Mouse (Mus musculus) lung, embryonic 15.5 days (tissue): ENCODE data around the gene Gm17606. TPM values are rescaled to one million over a fixed set of nuclear protein-coding genes. Genes with fewer than 3 reads are reported as not detected.

ENCODE experiments used
- ATAC-seq: fragments of 200-750 bp; cut with Nextera tagmentation; 2 replicates; pipeline ENCODE4 v1.8.0; 2017; ENCODE audit warnings: moderate number of reproducible peaks, borderline replicate concordance; ENCODE audit not compliant: low FRiP score, low TSS enrichment; ENCODE audit errors: extremely low read depth
- H3K27ac ChIP-seq: fragments of 300-500 bp; sonication (generic); 2 replicates; pipeline ENCODE4 v1.5.1; 2015; ENCODE audit warnings: moderate library complexity, mild to moderate bottlenecking, inconsistent platforms
- H3K27me3 ChIP-seq: fragments of 300-500 bp; sonication (generic); 2 replicates; pipeline ENCODE4 v1.6.1; 2015; ENCODE audit warnings: inconsistent platforms
- H3K36me3 ChIP-seq: fragments of 300-500 bp; sonication (generic); 2 replicates; pipeline ENCODE4 v1.6.1; 2015; ENCODE audit warnings: inconsistent platforms
- H3K4me1 ChIP-seq: fragments of 300-500 bp; sonication (generic); 2 replicates; pipeline ENCODE4 v1.6.1; 2015; ENCODE audit warnings: inconsistent platforms
- H3K4me2 ChIP-seq: fragments of 300-500 bp; sonication (generic); 2 replicates; pipeline ENCODE4 v1.6.1; 2015; ENCODE audit warnings: inconsistent platforms, mild to moderate bottlenecking, moderate library complexity
- H3K4me3 ChIP-seq: fragments of 300-500 bp; sonication (generic); 2 replicates; pipeline ENCODE4 v1.5.1; 2015; ENCODE audit warnings: mild to moderate bottlenecking, inconsistent platforms
- H3K9ac ChIP-seq: fragments of 300-500 bp; sonication (generic); 2 replicates; pipeline ENCODE4 v1.6.1; 2015; ENCODE audit warnings: inconsistent platforms
- H3K9me3 ChIP-seq: fragments of 300-500 bp; sonication (generic); 2 replicates; pipeline ENCODE4 v1.6.1; 2016; ENCODE audit warnings: inconsistent platforms
- WGBS: fragments of 180-500 bp; shearing (Covaris S2); methylation state at CpG from one replicate; pipeline ENCODE4 v1.1.7; 2015; 5-methylcytosine and 5-hydroxymethylcytosine counted together
- polyA plus RNA-seq: library from polyadenylated mRNA; unstranded; fragments of >200 nt; fragmentation: Nextera tagmentation; extraction: Ambion mirVana; gene quantifications from 2 replicates; pipeline ENCODE4 v1.2.1, GENCODE M21; 2015

Gene Gm17606
- polyA plus RNA-seq, 1 experiment from 2014 or later: not detected

DNA sequence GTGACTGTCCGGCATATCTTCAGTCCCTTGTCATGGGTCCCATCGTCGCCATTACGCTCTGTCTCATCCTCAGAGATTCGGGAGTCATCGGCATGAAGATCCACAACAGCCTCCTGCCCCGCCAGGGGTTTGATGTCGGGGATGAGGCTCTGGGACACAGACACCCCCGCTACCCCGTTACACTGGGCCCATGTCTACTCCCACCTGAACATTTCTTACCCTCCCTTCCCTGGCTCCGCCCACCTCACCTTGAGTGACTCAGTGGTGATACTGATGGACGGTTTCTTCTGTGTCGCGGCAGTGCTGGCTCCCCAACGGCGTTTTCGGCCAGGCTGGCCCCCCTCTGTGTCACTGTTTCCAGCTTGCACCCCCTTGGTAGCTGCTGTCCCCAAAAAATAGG is 5.7 kb downstream of the Gm17606 start:
- Histone ChIP-seq H3K27ac (no peak overlapping the region), H3K4me1 (peaks cover 17% of the 10 kb centered on the region), H3K36me3 (peaks cover 89% of the 10 kb centered on the region), H3K9me3 (no peaks in the 10 kb centered on the region), H3K4me3 (no peak overlapping the region), H3K27me3 (no peaks in the 10 kb centered on the region), H3K9ac (no peak overlapping the region), H3K4me2 (no peak overlapping the region)
- ATAC-seq: no peak
- WGBS: 89% methylated on average over 17 of the region's 17 CpGs

DNA sequence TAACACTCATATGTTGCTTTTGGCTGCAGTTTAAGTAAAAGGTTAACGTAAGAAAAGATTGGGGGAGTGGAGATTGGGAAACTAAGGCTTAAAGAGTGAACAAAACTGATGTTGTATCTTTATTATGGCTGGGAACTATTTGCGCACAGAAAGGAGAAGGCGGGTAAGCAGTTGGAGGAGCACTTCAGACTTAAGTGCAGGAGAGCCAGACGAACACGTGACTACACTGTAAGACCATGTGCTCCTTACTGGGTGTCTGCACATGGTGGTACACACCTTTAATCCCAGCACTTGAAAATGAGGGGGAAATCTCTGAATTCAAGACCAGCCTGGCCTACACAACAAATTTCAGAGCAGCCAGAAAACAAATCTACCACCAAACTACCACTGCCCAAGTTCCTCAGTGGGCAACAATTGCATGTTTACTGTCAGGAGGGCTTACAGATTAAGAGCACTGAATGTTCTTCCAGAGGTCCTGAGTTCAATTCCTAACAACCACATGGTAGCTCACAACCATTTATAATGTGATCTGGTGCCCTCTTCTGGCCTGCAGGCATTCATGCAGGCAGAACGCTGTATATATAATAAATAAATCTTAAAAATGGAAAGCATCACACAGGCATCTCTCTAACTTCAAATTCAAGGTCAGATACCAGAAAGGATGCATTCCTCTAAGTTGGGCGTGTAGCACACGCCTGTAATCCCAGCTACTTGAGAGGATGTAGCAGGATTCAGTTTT is 6.3 kb downstream of the Gm17606 start:
- Histone ChIP-seq H3K36me3 (peaks cover 94% of the 10 kb centered on the region), H3K4me1 (peaks cover 22% of the 10 kb centered on the region), H3K9ac (no peak overlapping the region), H3K9me3 (no peaks in the 10 kb centered on the region), H3K4me2 (no peak overlapping the region), H3K27ac (no peak overlapping the region), H3K4me3 (no peak overlapping the region), H3K27me3 (no peaks in the 10 kb centered on the region)
- WGBS: 72% methylated on average over 8 of the region's 8 CpGs
- ATAC-seq: no peak

DNA sequence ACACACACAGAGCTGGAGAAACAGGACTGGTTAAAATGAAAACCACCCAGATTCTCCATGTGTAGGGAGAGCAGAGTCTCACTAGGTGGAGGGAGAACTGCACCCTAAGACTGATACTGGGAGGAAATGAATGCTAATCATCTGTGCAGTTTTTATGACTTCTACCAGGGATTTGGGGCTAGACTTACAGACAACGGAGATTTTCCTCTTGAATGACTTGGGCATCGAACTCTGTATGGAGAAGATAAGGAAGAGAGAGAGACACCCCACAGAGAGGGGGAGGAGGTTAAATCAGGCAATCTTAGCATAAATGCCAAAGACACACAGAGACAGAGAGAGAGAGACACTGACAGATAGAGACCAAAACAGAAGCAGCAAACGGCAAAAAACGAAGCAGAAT is 7.1 kb downstream of the Gm17606 start:
- ATAC-seq: no peak
- peaks cover 87% of the 10 kb centered on the region for H3K36me3 ChIP-seq

DNA sequence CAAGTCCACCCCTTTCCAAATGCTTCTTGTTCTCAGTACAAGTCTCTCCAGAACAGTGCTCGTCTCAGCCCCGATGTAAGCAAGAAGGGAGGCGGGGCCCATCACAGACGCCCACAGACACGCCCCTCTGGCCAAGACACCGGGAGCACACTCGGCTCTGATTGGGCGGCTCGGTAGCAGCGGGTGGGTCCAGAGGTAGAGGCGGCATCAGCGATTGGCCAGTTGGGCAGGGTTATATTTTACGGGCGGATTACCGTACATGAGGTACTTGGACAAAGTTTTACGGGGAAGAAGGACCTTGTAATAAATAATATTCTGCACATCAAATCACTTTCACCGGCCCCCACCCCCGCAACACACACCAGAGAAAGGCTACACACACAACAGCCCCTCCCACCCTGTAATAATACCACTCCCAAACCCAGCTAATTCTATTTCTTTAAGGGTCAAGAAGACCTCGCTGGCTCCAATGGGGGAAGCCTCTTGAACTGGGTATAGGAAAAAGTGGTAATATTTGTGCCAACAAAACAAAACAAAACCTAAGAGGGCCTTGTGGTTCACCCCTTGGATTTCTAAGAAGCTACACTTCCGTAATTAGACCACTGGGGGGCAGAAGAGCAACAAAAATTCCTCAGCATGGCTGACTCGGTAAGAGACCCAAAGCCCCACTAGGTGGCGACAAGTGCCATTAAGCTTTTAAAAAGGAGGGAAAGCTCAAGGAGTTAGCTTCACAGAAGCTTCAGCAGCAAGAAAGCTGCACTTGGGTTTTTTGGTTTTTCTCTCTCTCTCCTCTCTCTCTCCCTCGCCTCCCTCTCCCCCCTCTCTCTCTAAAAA is 10.1 kb downstream of the Gm17606 start:
- peak; percentile 53; the same call in 1 of the 2 replicates for ATAC-seq
- H3K9ac ChIP-seq: no peak overlapping the region
- peaks cover 37% of the 10 kb centered on the region for H3K4me1 ChIP-seq
- H3K4me3 ChIP-seq: no peak overlapping the region
- no peaks in the 10 kb centered on the region for H3K9me3 ChIP-seq
- WGBS: 56% methylated on average over 23 of the region's 23 CpGs
- H3K4me2 ChIP-seq: no peak overlapping the region
- peaks cover 63% of the 10 kb centered on the region for H3K36me3 ChIP-seq
- H3K27ac ChIP-seq: peak overlapping the region; percentile 58; the same call in 1 of the 2 replicates
- H3K27me3 ChIP-seq: no peaks in the 10 kb centered on the region

More for the DNA sequence above, 7.1 kb downstream of the Gm17606 start:
- Histone ChIP-seq H3K4me3 (no peak overlapping the region), H3K4me2 (no peak overlapping the region), H3K4me1 (peaks cover 30% of the 10 kb centered on the region), H3K9me3 (no peaks in the 10 kb centered on the region), H3K9ac (no peak overlapping the region), H3K27me3 (no peaks in the 10 kb centered on the region), H3K27ac (no peak overlapping the region)
- 78% methylated on average over 4 of the region's 4 CpGs for WGBS

DNA sequence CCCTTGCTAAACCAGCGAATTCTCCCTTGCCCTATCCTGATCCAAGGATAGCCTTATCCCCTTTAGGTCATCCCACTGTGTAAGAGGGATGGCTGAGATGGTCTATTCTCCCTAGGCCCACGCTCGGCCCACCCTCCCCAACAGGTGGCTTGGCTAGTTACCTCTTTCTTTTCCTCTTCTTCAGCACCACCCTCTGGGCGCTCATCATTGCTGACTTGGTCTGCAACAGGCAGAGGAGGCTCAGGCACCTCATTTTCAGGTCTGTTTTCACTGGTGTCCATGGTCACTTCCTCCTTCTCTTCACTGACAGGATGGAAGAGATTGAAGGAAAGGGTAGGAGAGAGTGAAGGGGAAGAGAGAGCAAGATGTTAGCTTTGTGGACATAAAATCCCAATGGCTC is 10.8 kb downstream of the Gm17606 start:
- Histone ChIP-seq H3K9me3 (no peaks in the 10 kb centered on the region), H3K9ac (peak overlapping the region; percentile 25; the same call in 1 of the 2 replicates), H3K27ac (peak overlapping the region; percentile 69; the same call in 1 of the 2 replicates), H3K4me3 (no peak overlapping the region), H3K4me1 (peaks cover 34% of the 10 kb centered on the region), H3K27me3 (no peaks in the 10 kb centered on the region), H3K36me3 (peaks cover 63% of the 10 kb centered on the region), H3K4me2 (peak overlapping the region; percentile 57; the same call in 1 of the 2 replicates)
- ATAC-seq: no peak; the same call in 1 of the 2 replicates
- 77% methylated on average over 4 of the region's 4 CpGs for WGBS

DNA sequence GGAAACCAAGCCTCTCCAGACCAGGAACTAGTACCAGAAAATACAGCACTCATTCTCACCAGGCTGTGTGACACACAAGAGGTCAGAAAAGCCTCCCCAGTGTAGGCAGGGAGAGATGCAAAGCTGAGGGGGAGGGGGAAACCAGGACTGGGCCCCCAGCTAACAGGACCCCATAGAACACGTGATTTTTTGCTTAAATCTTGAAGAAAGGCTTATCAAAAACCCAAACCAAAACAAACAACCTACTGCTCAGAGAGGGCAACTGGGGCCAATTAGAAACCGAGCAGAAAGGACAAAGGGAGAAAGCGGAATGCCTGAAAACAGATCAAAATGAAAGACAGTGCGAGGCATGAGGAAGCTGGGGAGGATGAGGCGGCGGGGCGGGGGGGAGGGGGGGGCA is 12.0 kb downstream of the Gm17606 start:
- Histone ChIP-seq H3K9ac (peak overlapping the region; percentile 76), H3K27me3 (no peaks in the 10 kb centered on the region), H3K9me3 (no peaks in the 10 kb centered on the region), H3K36me3 (peaks cover 63% of the 10 kb centered on the region), H3K4me2 (peak overlapping the region; percentile 57), H3K4me3 (peak overlapping the region; percentile 66), H3K4me1 (peaks cover 32% of the 10 kb centered on the region), H3K27ac (peak overlapping the region; percentile 69; the same call in 1 of the 2 replicates)
- ATAC-seq: no peak
- WGBS: 2% methylated on average over 7 of the region's 7 CpGs

DNA sequence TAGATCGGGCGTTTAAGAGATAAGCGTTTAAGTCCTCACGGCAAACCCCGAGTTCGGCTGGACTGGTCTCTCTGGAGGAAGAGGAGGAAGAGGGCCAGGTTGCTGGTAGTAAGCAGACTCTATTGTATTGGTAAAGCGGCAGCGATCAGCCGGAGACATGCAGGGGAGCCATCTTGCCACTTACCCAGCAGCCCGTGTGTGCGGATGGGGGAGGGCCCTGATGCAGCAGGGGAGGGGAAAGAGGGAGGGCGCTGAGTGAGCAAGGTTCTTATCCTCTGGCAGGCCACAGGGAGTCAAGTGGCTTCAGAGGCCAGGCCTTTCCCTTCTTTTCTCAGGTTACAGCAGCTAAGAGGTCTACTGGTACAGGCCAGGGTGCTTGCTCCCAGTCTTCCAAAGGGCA is 12.7 kb downstream of the Gm17606 start:
- no peaks in the 10 kb centered on the region for H3K27me3 ChIP-seq
- H3K4me2 ChIP-seq: peak overlapping the region; percentile 57
- WGBS: 2% methylated on average over 12 of the region's 12 CpGs
- ATAC-seq: peak; percentile 90
- H3K4me1 ChIP-seq: peaks cover 30% of the 10 kb centered on the region
- H3K9ac ChIP-seq: peak overlapping the region; percentile 76
- H3K4me3 ChIP-seq: peak overlapping the region; percentile 66
- H3K27ac ChIP-seq: peak overlapping the region; percentile 69
- no peaks in the 10 kb centered on the region for H3K9me3 ChIP-seq
- peaks cover 63% of the 10 kb centered on the region for H3K36me3 ChIP-seq

DNA sequence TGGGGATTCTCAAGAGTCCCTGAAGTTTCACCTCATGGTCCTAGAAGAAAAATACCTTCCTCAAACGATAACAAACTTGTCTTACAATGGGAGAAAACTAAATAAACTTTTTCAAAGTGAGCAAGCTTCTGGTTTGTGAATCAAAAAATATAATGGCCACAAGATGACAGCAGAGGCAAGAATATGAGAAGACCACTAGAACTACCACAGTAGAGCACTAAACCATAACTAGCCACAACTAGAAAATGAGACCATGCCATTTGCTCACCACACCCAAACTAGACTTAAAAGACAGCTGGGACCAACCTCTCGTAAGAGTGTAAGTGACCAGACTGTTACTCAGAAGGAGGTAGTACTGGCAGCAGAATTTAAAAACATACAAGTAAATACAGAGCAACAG is 19.3 kb downstream of the Gm17606 start:
- H3K9me3 ChIP-seq: no peaks in the 10 kb centered on the region
- 80% methylated on average over 2 of the region's 2 CpGs for WGBS
- no peaks in the 10 kb centered on the region for H3K4me1 ChIP-seq
- H3K36me3 ChIP-seq: peaks cover 96% of the 10 kb centered on the region
- no peak overlapping the region for H3K9ac ChIP-seq
- no peak for ATAC-seq
- no peak overlapping the region for H3K4me3 ChIP-seq
- H3K4me2 ChIP-seq: no peak overlapping the region
- H3K27ac ChIP-seq: no peak overlapping the region
- no peaks in the 10 kb centered on the region for H3K27me3 ChIP-seq

DNA sequence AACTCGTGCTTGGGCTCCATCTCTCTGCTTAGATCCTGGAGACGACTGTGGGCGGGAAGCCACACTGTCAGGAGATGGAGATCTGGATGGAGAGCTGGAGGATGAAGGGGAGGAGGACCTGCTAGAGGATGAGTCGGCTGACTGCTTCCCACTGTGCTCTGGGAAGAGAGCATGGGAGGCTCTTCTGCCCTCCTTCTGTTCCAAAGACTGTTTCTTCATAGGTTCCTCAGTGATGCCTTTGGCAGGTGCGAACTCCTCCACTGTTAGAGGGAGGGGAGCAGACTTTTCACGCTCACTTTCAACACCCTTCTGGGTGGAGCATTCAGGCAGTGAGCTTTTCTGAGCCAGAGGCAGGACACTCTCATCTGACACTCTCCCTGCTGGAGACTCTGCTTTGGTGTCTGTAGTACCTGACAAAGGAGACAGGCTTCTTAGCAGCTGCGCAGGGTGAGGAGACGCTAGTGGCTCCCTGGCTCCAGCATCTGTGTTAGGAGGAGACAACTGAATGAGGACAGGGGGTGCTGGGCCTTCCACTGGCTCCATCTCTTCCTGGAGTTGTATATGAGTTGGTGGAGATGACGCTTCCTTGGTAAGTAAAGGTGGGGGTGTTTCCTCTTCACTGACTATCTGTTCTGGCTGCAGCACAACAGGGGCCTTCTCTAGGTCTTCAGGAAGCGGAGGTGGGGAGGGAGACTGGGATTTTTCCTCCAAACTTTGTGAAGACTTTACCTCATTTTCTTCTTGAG is 23.9 kb downstream of the Gm17606 start:
- Histone ChIP-seq H3K4me3 (no peak overlapping the region), H3K27me3 (no peaks in the 10 kb centered on the region), H3K4me2 (no peak overlapping the region), H3K9ac (no peak overlapping the region), H3K36me3 (peaks cover 89% of the 10 kb centered on the region), H3K4me1 (no peaks in the 10 kb centered on the region), H3K9me3 (no peaks in the 10 kb centered on the region), H3K27ac (no peak overlapping the region)
- WGBS: 87% methylated on average over 10 of the region's 10 CpGs
- no peak for ATAC-seq

DNA sequence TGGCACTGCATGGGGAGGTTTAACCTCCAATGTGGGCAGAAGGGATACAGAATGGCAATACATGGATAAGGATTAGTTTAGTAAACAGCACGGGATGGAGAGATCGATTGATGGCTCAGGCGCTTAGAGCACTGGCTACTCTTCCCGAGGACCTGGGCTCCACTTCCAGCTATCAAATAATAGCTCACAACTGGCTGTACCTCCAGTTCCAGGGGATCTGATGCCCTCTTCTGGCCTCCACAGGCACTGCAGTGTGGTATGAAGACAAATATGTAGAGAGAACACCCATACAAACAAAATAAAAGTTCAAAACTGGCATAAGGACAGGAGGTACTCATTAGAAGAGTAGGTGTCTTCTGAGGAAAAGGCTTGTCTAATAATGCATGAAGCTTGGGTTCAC is 28.6 kb downstream of the Gm17606 start:
- Histone ChIP-seq H3K4me1 (no peaks in the 10 kb centered on the region), H3K4me2 (no peak overlapping the region)

DNA sequence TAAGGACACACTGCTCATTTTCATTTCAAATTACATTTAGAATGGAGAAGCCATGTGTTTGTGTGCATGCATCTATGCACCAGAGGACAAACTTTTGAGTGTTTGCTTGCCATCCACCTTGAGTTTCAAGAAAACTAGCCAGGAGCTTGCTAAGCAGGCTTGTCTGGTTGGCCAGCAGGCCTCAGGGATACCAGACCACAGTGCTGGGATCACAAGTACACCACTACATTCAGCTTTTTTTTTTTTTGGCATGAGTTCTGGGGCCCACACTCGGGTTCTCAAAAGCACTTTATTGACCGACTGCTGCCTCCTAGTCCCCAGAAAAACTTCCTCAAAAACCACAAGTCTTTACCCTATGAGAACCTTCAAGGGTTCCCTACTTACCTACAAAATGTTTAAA is 33.6 kb downstream of the Gm17606 start:
- H3K36me3 ChIP-seq: peaks cover 65% of the 10 kb centered on the region

More for the DNA sequence above, 28.6 kb downstream of the Gm17606 start:
- no peak for ATAC-seq
- 75% methylated on average over 4 of the region's 4 CpGs for WGBS
- Histone ChIP-seq H3K9me3 (no peaks in the 10 kb centered on the region), H3K27me3 (no peaks in the 10 kb centered on the region), H3K4me3 (no peak overlapping the region), H3K9ac (no peak overlapping the region), H3K36me3 (peaks cover 70% of the 10 kb centered on the region), H3K27ac (no peak overlapping the region)

More for the DNA sequence above, 33.6 kb downstream of the Gm17606 start:
- Histone ChIP-seq H3K9ac (no peak overlapping the region), H3K4me1 (no peaks in the 10 kb centered on the region), H3K4me2 (no peak overlapping the region), H3K27me3 (no peaks in the 10 kb centered on the region), H3K4me3 (no peak overlapping the region), H3K9me3 (no peaks in the 10 kb centered on the region), H3K27ac (0 out of 2 replicates have a peak overlapping the region, but pooled peaks have one; percentile 6)
- ATAC-seq: no peak
- 44% methylated on average over 2 of the region's 2 CpGs for WGBS
